Mouse (Mus musculus) lung, postnatal 0 days (tissue): ENCODE measurements around the gene 2510009E07Rik. TPM values are rescaled to one million over a fixed set of nuclear protein-coding genes. Genes with fewer than 3 reads are reported as not detected.
A peak's percentile ranks its signal among the peaks of the same experiment; 100 is the strongest.

Source experiments
- ATAC-seq: fragments of 200-750 bp; cut with Nextera tagmentation; 2 replicates; pipeline ENCODE4 v1.8.0; 2017; ENCODE audit warnings: moderate library complexity
- DNase-seq: peaks from one replicate; pipeline ENCODE4 v3.0.0-alpha.2; 2016; ENCODE audit warnings: low spot score
- H3K27ac ChIP-seq: fragments of 300-500 bp; sonication (generic); 2 replicates; pipeline ENCODE4 v1.5.1; 2014; ENCODE audit warnings: antibody characterized with exemption, mild to moderate bottlenecking, low read length, mixed read lengths
- H3K27me3 ChIP-seq: fragments of 300-500 bp; sonication (generic); replicated peaks from 2 replicates; pipeline ENCODE4 v1.6.1; 2014; ENCODE audit warnings: low read length, mixed read lengths; ENCODE audit not compliant: insufficient read depth
- H3K36me3 ChIP-seq: fragments of 300-500 bp; sonication (generic); 2 replicates; pipeline ENCODE4 v1.6.1; 2014; ENCODE audit warnings: low read length, mixed read lengths; ENCODE audit not compliant: insufficient read depth
- H3K4me1 ChIP-seq: fragments of 300-500 bp; sonication (generic); 2 replicates; pipeline ENCODE4 v1.6.1; 2014; ENCODE audit warnings: antibody characterized with exemption, low read depth, low read length, mixed read lengths; ENCODE audit not compliant: insufficient read depth
- H3K4me2 ChIP-seq: fragments of 300-500 bp; sonication (generic); replicated peaks from 2 replicates; pipeline ENCODE4 v1.6.1; 2014; ENCODE audit warnings: low read depth, mild to moderate bottlenecking, low read length, moderate library complexity, mixed read lengths
- H3K4me3 ChIP-seq: fragments of 300-500 bp; sonication (generic); 2 replicates; pipeline ENCODE4 v1.5.1; 2014; ENCODE audit warnings: low read depth, low read length
- H3K9ac ChIP-seq: fragments of 300-500 bp; sonication (generic); replicated peaks from 2 replicates; pipeline ENCODE4 v1.6.1; 2014; ENCODE audit warnings: low read depth, mild to moderate bottlenecking
- H3K9me3 ChIP-seq: fragments of 300-500 bp; sonication (generic); 2 replicates; pipeline ENCODE4 v1.6.1; 2016; ENCODE audit warnings: low read length, mixed read lengths
- CTCF ChIP-seq: IDR thresholded peaks from 2 replicates; pipeline ENCODE4 v1.5.1; 2016; ENCODE audit warnings: antibody characterized with exemption, mild to moderate bottlenecking
- EP300 ChIP-seq: IDR thresholded peaks from 2 replicates; pipeline ENCODE4 v1.6.1; 2016; ENCODE audit warnings: antibody characterized with exemption, mild to moderate bottlenecking, control low read depth
- WGBS: fragments of 180-500 bp; shearing (Covaris S2); extraction: QIAGEN DNeasy Blood & Tissue Kit; methylation state at CpG from one replicate; pipeline ENCODE4 v1.1.7; 2014; 5-methylcytosine and 5-hydroxymethylcytosine counted together
- polyA plus RNA-seq: library from polyadenylated mRNA; unstranded; fragments of >200 nt; fragmentation: Nextera tagmentation; extraction: Ambion mirVana; gene quantifications from 2 replicates; pipeline ENCODE4 v1.2.1, GENCODE M21; 2015

Gene 2510009E07Rik
- polyA plus RNA-seq, 1 experiment from 2014 or later, result 17.0 TPM

GRCm38 (mm10) chr16:21727897-21728364 lies 33.5 kb upstream of the 2510009E07Rik start:
- no peaks in the 10 kb centered on the region for H3K27me3 ChIP-seq
- no peak overlapping the region for H3K27ac ChIP-seq
- peak overlapping the region; percentile 33 for H3K4me3 ChIP-seq
- no peaks in the 10 kb centered on the region for H3K9me3 ChIP-seq
- WGBS, result 30% methylated on average over 10 of the region's 10 CpGs
- no peak overlapping the region for H3K9ac ChIP-seq
- H3K4me2 ChIP-seq, result peak overlapping the region; percentile 44
- no peaks in the 10 kb centered on the region for H3K36me3 ChIP-seq
- DNase-seq (peak; percentile 92), ATAC-seq (peak; percentile 30)
- H3K4me1 ChIP-seq, result no peaks in the 10 kb centered on the region
- TF ChIP-seq CTCF (peak; percentile 90), EP300 (no peak)

- Histone ChIP-seq H3K27me3 (no peaks in the 10 kb centered on the region), H3K4me1 (no peaks in the 10 kb centered on the region), H3K9me3 (no peaks in the 10 kb centered on the region), H3K36me3 (no peaks in the 10 kb centered on the region), H3K4me3 (no peak overlapping the region), H3K27ac (no peak overlapping the region), H3K4me2 (no peak overlapping the region), H3K9ac (no peak overlapping the region)
- WGBS, result 83% methylated on average over 3 of the region's 3 CpGs
- ATAC-seq, result peak; percentile 25
- DNase-seq, result no peak
- no peak for TF ChIP-seq EP300
- no peak for TF ChIP-seq CTCF
Measured at GRCm38 (mm10) chr16:21727421-21727820, 33.0 kb upstream of the 2510009E07Rik start.

GRCm38 (mm10) chr16:21724261-21724660 lies 29.8 kb upstream of the 2510009E07Rik start:
- Histone ChIP-seq H3K27ac (no peak overlapping the region), H3K9ac (no peak overlapping the region), H3K4me1 (no peaks in the 10 kb centered on the region; the same call in 1 of the 2 replicates), H3K4me3 (no peak overlapping the region), H3K4me2 (no peak overlapping the region), H3K27me3 (no peaks in the 10 kb centered on the region), H3K9me3 (no peaks in the 10 kb centered on the region), H3K36me3 (no peaks in the 10 kb centered on the region)
- ATAC-seq (no peak), DNase-seq (no peak)
- WGBS, result 83% methylated on average over 1 of the region's 1 CpGs
- TF ChIP-seq EP300 (no peak), CTCF (no peak)

- ATAC-seq (peak; percentile 88), DNase-seq (peak; percentile 77)
- 54% methylated on average over 7 of the region's 7 CpGs for WGBS
- H3K27me3 ChIP-seq, result no peaks in the 10 kb centered on the region
- no peaks in the 10 kb centered on the region for H3K9me3 ChIP-seq
- H3K9ac ChIP-seq, result no peak overlapping the region
- H3K27ac ChIP-seq, result no peak overlapping the region
- H3K4me2 ChIP-seq, result no peak overlapping the region
- no peaks in the 10 kb centered on the region for H3K36me3 ChIP-seq
- no peak overlapping the region for H3K4me3 ChIP-seq
- TF ChIP-seq EP300 (0 out of 2 replicates have a peak, but pooled peaks have one; percentile 12), CTCF (no peak)
- no peaks in the 10 kb centered on the region; the same call in 1 of the 2 replicates for H3K4me1 ChIP-seq
Measured at GRCm38 (mm10) chr16:21719770-21720169, 25.3 kb upstream of the 2510009E07Rik start.

- DNase-seq (no peak), ATAC-seq (no peak)
- H3K9me3 ChIP-seq, result no peaks in the 10 kb centered on the region
- H3K9ac ChIP-seq, result no peak overlapping the region
- H3K27ac ChIP-seq, result no peak overlapping the region
- H3K4me3 ChIP-seq, result no peak overlapping the region
- H3K36me3 ChIP-seq, result no peaks in the 10 kb centered on the region
- WGBS, result 71% methylated on average over 10 of the region's 10 CpGs
- no peaks in the 10 kb centered on the region; the same call in 1 of the 2 replicates for H3K4me1 ChIP-seq
- no peak for TF ChIP-seq CTCF
- no peak for TF ChIP-seq EP300
- H3K27me3 ChIP-seq, result no peaks in the 10 kb centered on the region
- H3K4me2 ChIP-seq, result no peak overlapping the region
Measured at GRCm38 (mm10) chr16:21714516-21714915, 20.1 kb upstream of the 2510009E07Rik start.

- no peak for DNase-seq
- no peaks in the 10 kb centered on the region for H3K4me1 ChIP-seq
- H3K36me3 ChIP-seq, result no peaks in the 10 kb centered on the region
- H3K4me3 ChIP-seq, result no peak overlapping the region
- no peak overlapping the region for H3K4me2 ChIP-seq
- TF ChIP-seq CTCF, result no peak
- TF ChIP-seq EP300, result no peak
- ATAC-seq, result no peak
- no peaks in the 10 kb centered on the region for H3K9me3 ChIP-seq
- H3K27me3 ChIP-seq, result no peaks in the 10 kb centered on the region
- H3K27ac ChIP-seq, result no peak overlapping the region
- WGBS, result 12% methylated on average over 2 of the region's 2 CpGs
- H3K9ac ChIP-seq, result no peak overlapping the region
Measured at GRCm38 (mm10) chr16:21710321-21710720, 15.9 kb upstream of the 2510009E07Rik start.

GRCm38 (mm10) chr16:21704691-21705090 lies 10.2 kb upstream of the 2510009E07Rik start:
- WGBS, result 34% methylated on average over 5 of the region's 5 CpGs
- Histone ChIP-seq H3K4me1 (no peaks in the 10 kb centered on the region), H3K27me3 (no peaks in the 10 kb centered on the region), H3K9ac (no peak overlapping the region), H3K4me2 (no peak overlapping the region), H3K9me3 (no peaks in the 10 kb centered on the region), H3K36me3 (no peaks in the 10 kb centered on the region), H3K27ac (no peak overlapping the region), H3K4me3 (no peak overlapping the region)
- TF ChIP-seq EP300, result no peak
- TF ChIP-seq CTCF, result no peak
- DNase-seq (no peak), ATAC-seq (no peak)
